Mouse (Mus musculus) CH12.LX (cell line): Measurements from ENCODE around the gene Efhd1.

Source experiments
- CTCF ChIP-seq, 2 experiments: IDR thresholded peaks in 1 of 2; conservative IDR thresholded peaks in 1 of 2; 2 replicates each; pipeline ENCODE4 v1.5.1; 2011 to 2012; ENCODE audit warnings: low read depth in 2 of 2, low read length in 2 of 2, improper control_type of control experiment in 1 of 2, inconsistent platforms in 1 of 2, mild to moderate bottlenecking in 1 of 2, moderate library complexity in 1 of 2
- EP300 ChIP-seq: IDR thresholded peaks from 2 replicates; pipeline ENCODE4 v1.6.1; 2011; ENCODE audit warnings: low read length, improper control_type of control experiment
- POLR2A ChIP-seq: IDR thresholded peaks from 2 replicates; pipeline ENCODE4 v1.6.1; 2011; ENCODE audit warnings: low read depth, mild to moderate bottlenecking, improper control_type of control experiment, low read length
- RCOR1 ChIP-seq: conservative IDR thresholded peaks from 2 replicates; pipeline ENCODE4 v1.6.1; 2012; ENCODE audit warnings: low read depth, mild to moderate bottlenecking, inconsistent platforms, low read length, improper control_type of control experiment

- TF ChIP-seq EP300 = no peak
- TF ChIP-seq POLR2A = no peak
- TF ChIP-seq RCOR1 = no peak
- TF ChIP-seq CTCF (conservative IDR thresholded peaks at IDR 0.05 in 1 of 2, IDR thresholded peaks at IDR 0.05 in 1 of 2; ENCODE audit: low read depth in 2 of 2, low read length in 2 of 2) = no peak
Observed at GRCm38 (mm10) chr1:87291416-87291815, 27.3 kb downstream of the Efhd1 start.
